Mouse (Mus musculus) CD4-positive, CD25-positive, alpha-beta regulatory T cell, adult 4 months (primary cell): Measurements from ENCODE around the gene Gdf10. TPM values are rescaled to one million over a fixed set of nuclear protein-coding genes. Genes with fewer than 3 reads are reported as not detected.

Experiments
- ATAC-seq: one replicate; pipeline ENCODE4 v1.8.0; 2017
- polyA plus RNA-seq, 2 experiments: library from polyadenylated mRNA; unstranded; fragments of 100-300 nt; shearing (Covaris generic); gene quantifications; one replicate each; pipeline ENCODE4 v1.2.1; 2017

Gene Gdf10
- polyA plus RNA-seq, 2 experiments from 2014 or later, result not detected

- no peak for ATAC-seq
These were observed 17.4 kb downstream of the Gdf10 start, which contains the start of gene Gdf2 for GRCm38 (mm10) chr14:33940739-33941138. Gene Gdf2 (plus strand): TSS chr14:33941039.

DNA sequence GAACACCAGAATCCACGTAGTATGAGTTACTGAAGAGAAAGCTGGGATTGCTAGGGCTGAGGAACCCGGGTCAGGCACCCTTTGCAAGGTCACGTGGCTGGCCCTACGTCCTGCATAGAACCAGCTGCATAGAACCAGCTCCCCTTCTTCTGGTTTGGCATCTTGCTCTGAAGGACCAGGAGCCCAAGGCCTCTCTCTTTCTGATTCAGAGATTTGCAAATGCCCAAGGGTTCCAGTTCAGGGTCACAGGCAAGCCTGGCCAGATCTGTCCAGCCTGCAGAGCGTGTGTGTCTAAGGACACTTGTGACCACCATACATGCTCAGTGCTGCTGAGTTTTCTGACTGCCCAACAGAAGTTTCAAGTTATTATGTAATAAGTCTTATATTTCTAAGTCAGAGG lies 18.8 kb downstream of the Gdf10 start:
- ATAC-seq, result no peak

GRCm38 (mm10) chr14:33946125-33946524 lies 22.7 kb downstream of the Gdf10 start:
- ATAC-seq, result no peak

GRCm38 (mm10) chr14:33952233-33952981 lies 29.0 kb downstream of the Gdf10 start:
- no peak for ATAC-seq

DNA sequence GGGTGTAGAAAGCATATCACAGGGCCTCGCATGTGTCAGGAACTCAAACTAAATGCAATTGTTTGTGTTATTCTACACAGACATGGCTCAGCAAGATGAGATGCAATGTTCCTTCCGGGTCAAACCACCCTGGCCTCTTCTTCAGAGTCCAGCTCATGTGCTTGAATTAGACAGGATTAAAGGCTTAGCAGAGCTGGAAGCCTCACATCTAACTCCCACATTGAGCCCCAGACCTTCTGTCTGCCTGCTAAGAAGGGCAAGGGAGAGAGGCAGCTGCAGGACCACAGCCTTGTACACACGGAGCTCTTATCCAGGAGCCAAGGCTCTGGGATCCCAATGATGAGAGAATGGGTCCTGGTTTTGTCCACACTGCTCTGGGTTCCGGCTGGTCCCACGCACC lies 30.4 kb downstream of the Gdf10 start, which contains the start of gene Rbp3:
Gene Rbp3 (plus strand): TSS at position 243 of the 400 bp plus-strand sequence.
- no peak for ATAC-seq

DNA sequence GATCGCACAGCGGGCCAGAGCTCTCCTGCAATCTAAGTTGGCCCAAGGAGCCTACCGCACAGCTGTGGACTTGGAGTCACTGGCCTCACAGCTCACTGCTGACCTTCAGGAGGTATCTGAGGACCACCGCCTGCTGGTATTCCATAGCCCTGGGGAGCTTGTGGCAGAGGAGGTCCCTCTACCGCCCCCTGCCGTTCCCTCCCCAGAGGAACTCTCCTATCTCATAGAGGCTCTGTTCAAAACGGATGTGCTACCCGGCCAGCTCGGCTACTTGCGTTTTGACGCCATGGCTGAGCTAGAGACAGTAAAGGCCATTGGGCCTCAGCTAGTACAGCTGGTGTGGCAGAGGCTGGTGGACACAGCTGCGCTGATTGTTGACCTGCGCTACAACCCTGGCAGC lies 32.7 kb downstream of the Gdf10 start:
- no peak for ATAC-seq

GRCm38 (mm10) chr14:33958186-33958585 lies 34.8 kb downstream of the Gdf10 start:
- ATAC-seq, result no peak

DNA sequence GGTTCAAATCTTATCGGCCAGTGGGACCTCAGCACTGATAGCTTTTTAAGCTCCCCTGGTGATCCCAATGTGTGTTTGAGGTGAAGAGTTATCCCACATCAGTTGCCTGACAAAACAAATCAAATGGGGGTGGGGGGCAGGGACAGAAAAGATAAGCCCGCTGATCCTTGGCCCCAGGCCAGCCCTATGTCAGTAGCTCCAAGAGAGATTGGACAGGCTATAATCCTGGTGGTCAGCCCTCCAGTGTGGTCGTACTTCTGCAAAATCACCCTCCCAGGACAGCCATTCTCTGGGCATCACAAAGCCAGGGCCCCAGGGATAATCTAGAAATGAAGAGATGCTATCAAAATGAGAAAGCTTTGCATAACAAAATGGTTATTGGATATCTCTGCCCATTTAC lies 35.5 kb downstream of the Gdf10 start:
- no peak for ATAC-seq

DNA sequence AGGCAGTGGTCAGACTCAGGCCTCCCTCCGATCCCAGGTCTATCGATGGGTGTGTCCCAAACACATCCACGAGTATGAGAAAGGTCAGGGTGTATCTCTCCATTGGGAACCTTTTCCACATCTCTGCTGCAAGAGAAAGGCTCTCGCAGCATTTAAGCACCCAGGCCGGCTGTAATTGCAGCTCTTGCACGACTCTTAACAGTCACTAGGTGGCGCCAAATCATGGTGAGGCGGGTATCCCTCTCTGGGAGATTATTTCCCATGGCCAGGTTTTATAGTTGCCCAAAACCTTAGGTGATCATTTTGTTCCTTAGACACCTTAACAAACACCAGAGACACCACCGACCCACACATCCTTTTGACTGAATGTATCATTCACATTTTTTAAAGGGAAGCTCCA lies 36.0 kb downstream of the Gdf10 start:
- ATAC-seq, result no peak

- ATAC-seq, result no peak
These were observed 42.3 kb downstream of the Gdf10 start for GRCm38 (mm10) chr14:33965675-33966074.

DNA sequence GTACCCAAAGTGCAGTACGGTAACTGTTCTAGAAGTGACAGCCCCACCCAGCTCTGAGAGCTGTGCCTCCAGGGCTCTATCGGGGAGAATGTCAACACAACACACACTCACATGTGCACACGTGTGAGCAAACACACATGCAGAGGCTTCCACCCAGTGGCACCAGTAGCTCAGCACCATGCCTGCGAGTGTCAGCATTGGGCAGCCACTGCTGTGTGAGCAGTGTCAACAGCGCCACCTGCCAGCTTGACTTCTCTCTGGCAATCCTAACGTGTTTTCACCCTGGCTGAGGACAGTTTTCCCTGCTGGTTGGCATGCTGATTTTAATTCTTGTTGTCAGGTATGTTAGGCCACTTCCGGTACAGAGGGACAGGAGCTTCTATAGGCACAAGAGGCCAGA lies 49.3 kb downstream of the Gdf10 start:
- no peak for ATAC-seq

DNA sequence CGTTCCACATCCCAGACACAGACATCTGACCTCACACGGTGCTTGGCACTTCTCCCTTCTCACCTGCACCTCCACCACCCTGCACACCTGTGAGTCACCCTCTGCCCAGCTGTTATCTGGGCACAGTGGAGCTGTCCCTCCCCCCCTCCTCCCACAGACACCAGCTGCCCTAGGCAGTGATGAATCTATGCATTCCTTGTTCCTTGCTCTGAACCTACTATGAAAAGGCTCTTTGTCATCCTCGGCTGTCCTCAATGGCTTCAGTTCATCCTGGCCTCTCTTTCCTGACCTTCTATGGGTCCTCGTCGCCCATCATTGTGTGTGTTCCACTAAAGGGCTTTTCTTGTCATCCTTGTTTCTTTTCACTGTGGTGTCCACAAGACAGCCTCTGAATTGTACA lies 51.4 kb downstream of the Gdf10 start:
- ATAC-seq, result no peak

DNA sequence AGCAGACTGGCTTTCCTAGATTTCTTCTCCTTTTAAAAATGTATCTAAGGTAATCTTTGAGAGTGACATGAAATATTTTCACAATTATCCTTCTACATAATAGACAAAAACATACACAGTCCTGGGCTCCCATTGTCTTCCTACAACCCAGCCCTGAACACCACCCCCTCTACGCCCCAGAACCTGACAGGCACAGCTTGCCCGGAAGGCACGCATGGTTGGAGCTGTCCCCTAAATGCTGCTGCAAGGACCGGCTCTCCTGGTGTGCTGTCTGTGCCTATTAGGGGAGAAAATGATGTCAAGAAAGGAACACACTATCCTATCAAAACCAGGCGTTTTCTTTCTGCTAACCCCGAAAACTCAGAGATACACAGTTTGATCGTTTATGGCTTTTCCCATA lies 54.4 kb downstream of the Gdf10 start:
- ATAC-seq, result no peak

DNA sequence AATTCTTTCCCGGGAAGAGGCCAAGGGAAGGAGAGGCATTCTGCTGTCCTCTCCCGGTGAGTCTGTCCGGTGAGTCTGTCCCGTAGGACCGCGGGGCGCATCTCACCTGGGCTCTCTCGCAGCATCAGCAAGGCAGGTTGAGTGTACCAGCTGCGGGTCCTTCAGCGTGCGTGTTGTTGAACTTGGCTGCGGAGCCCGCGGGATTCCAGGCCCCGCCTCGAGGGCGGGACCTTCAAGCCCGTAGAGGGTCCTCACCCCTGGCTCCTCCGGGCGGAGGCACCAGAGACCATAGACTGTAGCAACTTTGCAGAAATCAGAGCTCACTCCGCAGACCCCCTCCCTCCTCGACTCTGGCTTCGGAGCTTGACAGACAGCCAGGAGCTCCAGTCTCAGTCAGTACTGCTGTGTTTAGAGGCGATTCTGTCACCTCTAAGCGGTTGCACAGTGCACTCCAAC lies 55.2 kb downstream of the Gdf10 start, which contains the start of gene Zfp488:
Gene Zfp488 (minus strand): TSS at position 161 of the 456 bp plus-strand sequence.
- ATAC-seq, result no peak

Other genes starting within 250 kb of the Gdf10 start
- gene Gdf2, start 17.5 kb downstream of the Gdf10 start, polyA plus RNA-seq, result not detected
- gene Rbp3, start 30.4 kb downstream of the Gdf10 start, polyA plus RNA-seq, result not detected
- gene Zfp488, start 55.2 kb downstream of the Gdf10 start, polyA plus RNA-seq, result not detected
- not detected for gene Gm30083, start 91.6 kb downstream of the Gdf10 start, polyA plus RNA-seq
- gene Gm5460, start 93.2 kb downstream of the Gdf10 start, polyA plus RNA-seq, result not detected
- not detected for gene Antxrl, start 129.1 kb downstream of the Gdf10 start, polyA plus RNA-seq
- not detected for gene Anxa8, start 162.4 kb downstream of the Gdf10 start, polyA plus RNA-seq
- gene A630023A22Rik, start 179.2 kb downstream of the Gdf10 start, polyA plus RNA-seq, result not detected
- gene Npy4r, start 228.9 kb downstream of the Gdf10 start, polyA plus RNA-seq, result not detected